Mouse (Mus musculus) bone marrow macrophage, adult 2 months (primary cell): ENCODE measurements around the gene Col4a1.

Experiments
- CTCF ChIP-seq: IDR thresholded peaks from 2 replicates; pipeline ENCODE4 v1.5.1; 2012; ENCODE audit warnings: low read depth, mild to moderate bottlenecking, low read length, moderate library complexity
- POLR2A ChIP-seq: IDR thresholded peaks from 2 replicates; pipeline ENCODE4 v1.6.1; 2012; ENCODE audit warnings: mild to moderate bottlenecking, low read depth, low read length, borderline replicate concordance

DNA sequence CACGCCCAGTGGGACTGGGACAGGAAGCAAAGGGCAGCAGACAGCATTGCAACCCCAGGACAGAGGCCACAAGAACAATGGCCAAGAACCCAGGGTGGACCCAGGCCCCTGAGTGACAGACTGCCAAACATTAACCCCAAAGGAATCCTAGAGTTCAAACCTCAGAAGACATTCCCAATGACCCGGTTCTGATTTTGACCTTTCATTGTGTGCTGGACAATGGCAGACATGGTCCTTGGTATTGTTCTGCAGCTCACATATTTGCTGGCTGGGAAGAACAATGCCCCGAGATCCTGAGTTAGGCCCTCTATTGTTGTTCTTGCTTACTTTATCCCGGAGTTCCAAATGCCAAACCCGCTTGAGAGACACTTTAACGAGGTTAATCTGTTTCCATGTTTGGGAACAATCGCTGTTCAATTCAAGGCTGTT lies 4.0 kb downstream of the Col4a1 start:
- TF ChIP-seq CTCF: no peak
- no peak for TF ChIP-seq POLR2A
